Mouse (Mus musculus): ENCODE results near the gene Lrrc7.

Gene Lrrc7

DNA sequence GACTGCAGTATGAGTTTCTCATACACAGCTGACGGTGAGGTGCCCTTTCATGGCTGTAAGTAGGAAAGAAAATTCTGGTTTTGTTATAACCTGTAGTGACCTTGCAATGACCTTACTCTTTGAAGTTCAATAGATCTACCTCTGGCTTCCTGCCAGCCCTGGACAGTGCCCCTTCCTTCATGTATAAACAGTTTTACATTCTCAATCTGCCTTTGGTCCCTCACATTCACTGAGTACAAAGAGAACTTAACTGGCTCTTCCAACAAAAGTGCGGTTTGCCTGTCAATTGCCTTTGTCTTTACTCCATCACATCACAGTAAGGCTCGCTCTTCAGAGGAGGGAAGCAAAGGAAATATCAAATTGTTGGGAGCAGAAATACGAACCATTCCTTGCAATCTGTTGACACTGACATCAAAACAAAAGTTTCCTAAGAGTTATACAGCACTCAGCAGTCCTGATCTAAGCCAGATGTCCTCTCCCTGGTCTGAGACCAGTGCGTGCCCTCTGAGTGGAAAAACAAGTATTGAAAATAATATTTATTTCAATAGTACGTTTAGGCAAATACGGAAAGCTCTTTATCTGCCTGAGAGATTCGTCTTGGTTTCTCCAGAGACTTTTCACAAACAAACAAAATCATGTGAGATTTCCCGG is 493.3 kb downstream of the Lrrc7 start:
- peak; percentile 3 for DNase-seq (ENCODE audit: low read depth)

DNA sequence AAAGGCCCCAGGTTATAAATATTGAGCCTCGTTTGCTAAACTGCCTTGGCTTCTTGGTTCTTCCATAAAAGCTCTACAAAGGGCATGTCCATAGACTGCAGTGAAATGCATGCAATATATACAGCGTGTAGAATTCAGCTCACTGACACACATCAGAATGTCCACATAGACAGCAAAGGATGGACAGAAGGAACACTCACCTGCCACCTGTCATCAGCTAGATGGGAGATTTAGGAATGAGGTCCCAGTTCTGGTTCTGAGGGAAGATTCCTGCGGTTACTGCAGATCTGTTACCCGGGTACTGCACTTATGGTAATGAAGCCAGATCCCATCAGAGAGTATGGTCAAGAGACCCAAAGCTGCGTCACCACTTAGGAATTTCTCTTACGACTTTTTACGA is 494.1 kb downstream of the Lrrc7 start:
- DNase-seq (ENCODE audit: low read depth), result no peak

DNA sequence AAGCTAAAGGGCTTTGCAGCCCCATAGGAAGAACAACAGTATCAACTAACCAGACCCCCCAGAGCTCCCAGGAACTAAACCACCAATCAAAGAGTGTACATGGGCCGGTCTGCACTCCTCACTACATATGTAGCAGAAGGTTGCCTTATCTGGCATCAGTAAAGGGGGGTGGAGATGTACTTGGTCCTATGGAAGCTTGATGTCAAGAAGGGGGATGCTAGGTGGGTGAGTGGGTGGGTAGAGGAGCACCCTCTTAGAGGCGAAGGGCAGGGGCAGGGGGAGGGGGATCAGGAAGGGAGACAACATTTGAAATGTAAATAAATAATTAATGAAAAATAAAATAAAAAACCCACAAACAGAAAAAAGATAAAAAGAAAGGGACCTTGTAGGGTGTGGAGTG is 496.8 kb downstream of the Lrrc7 start:
- no peak for DNase-seq (ENCODE audit: low read depth)

DNA sequence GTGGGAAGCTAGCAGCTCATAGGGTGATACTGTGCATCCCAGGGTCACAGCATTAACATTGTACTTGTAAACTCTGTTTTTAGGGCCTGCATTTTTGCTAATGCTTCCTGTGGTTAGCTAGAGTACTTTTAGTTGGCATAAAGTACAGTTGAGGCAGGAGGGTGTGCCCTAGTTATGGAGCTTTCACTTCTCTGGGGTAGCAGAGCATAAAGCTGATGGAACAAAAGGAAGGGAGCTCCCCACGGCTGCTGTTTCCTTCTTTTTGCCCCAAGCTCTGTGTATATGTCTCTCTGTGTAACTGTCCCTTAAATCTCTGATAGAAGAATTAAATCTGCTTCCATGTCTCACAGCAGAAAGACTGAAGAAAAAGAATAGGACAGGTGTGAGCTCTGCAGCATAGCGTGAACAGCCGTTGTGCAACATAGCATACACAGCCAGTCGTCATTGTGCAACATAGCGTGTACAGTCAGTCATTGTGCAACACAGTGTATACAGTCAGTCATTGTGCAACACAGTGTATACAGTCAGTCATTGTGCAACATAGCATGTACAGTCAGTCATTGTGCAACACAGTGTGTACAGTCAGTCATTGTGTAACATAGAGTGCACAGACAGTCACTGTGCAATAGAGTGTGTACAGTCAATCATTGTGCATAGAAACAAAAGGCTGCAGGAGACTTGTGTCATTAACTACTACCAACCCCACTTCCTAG is 500.1 kb downstream of the Lrrc7 start:
- peak; percentile 55 for DNase-seq (ENCODE audit: low read depth)

DNA sequence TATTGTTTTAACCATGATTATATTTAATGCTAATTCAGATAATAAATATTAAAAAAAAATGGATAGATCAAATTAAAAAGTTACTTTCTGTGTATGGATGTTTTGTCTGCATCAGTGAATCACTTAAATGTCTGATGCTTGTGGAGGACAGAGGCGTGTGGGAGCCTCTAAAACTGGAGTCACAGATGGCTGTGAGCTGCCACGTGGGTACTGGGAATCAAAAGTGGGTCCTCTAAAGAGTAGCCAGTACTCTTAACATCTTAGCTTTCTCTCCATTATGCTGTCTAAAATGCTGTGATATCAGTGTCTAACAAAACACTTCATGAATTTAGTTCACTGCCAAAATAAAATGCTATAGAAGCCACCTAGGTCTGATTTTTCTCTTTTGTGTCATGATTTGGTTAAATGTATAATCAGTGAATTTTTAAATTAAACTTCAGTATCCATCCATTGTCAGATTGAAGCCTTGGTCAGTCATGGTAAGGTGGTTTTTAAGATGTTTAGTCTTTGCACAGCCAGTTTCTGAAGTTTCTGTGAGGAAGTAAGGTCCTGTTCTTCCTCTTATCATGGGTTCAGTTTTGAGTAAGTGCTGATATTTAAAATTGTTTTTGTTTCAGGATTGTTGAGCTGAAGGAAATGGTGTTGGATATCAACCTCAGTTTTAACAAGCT is 501.3 kb downstream of the Lrrc7 start:
- DNase-seq (ENCODE audit: low read depth), result no peak

DNA sequence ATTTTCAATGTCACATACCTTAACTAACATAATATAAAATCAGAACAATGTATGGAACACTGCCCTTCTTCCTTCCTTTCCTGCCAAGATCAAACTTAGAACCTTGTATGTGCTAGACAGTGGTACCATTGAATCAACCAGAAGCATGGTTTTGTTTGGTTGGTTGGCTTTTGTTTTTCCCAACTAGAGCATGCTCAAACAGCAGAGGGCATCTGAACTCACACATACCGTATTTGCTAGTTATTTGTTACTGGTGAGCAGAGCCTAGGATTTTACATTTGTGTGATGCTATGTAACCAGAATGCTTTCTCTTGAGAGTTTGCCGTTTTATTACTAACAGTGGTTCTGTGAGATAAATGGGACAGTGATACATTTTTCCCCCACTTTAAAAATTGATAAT is 512.5 kb downstream of the Lrrc7 start:
- no peak for DNase-seq (ENCODE audit: low read depth)

DNA sequence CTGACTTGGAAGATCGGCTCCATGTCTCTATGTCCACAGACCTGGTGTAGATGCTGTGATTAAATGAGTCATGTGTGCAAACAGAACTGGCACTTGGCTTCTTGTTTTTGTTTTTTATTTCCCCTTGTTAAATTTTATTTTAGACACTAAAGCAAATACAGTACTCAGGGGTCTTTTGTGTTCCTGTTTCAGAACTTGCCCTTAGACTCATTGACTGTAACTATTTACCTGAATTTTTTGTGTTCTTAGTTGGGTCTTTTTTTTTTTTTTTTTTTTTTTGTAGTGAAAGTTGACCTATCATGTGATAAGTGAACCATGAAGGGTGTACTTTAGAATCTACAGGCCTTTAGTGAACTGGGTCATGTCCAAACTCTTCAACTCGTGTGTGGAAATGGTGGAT is 521.3 kb downstream of the Lrrc7 start:
- no peak for DNase-seq (ENCODE audit: low read depth)

DNA sequence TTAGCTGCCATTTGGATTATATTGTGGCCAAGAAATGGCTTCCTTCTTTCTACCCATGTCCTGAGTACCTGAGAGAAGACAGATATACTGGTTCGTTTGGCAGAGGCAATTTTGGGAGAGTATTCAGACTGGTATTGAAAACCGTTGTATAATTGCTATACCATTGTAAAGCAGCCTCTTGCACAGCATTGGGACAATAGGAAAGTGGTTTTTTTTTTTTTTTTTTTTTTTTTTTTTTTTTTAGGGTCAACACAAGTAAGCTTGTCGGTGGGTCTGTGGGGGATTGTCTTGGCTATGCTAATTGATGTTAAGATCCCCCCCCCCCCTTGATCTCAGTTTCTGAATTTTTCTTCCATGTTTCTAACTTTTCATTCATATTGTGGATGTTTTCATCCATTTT is 523.9 kb downstream of the Lrrc7 start:
- DNase-seq (ENCODE audit: low read depth), result no peak

DNA sequence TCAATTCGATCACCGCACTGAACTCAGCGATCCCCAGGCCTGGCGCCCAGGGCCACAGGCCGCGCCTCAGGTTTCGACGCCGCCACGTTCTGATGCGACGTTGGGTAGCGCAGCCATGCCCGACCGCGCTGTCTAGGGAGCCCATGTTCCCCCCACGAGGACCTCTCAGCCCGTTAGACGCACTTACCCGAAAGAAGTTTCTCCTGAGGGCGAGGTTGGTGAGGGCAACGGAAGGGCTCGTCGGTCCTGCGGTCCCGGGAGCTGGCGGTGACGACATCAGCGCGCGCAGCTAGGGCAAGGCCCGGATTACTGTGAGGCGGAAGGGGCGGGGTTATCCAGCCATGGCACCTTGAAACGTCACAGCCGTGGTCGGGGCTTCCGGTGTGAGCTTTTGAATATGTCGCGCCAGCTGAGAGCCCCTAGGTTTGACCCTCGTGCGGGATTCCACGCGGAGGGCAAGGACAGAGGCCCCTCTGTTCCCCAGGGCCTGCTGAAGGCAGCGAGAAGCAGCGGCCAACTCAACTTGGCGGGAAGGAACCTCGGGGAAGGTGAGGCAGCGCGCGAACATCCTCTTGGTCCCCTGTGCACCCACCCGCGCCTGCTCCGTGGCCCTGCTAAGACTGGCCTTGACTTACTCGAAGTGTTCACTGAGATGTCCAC is 525.6 kb downstream of the Lrrc7 start, which contains the start of the genes Srsf11 and Lrrc40:
TSS of gene Srsf11 (minus strand) at position 311 of the 660 bp plus-strand sequence.
TSS of gene Lrrc40 (plus strand) at position 334 of the 660 bp plus-strand sequence.
- DNase-seq (ENCODE audit: low read depth), result peak; percentile 97

DNA sequence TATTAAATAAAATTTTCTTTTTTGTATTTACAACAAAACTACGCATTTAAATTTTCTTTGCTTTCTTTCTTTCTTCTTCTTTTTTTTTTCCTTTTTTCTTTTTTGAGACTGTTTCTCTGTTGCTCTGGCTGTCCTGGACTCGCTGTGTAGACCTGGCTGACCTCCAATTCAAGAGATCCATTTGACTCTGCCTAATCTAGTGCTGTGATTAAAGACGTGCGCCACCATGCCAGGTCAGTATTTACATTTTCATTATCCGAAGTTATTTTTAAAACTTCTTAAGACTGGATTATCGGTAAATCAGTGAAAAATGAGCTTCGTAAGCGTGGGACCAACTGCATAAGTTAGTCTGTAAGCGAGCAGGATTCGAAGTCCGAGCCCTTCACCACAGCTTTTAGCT is 526.2 kb downstream of the Lrrc7 start:
- peak; percentile 61 for DNase-seq (ENCODE audit: low read depth)

Data from NIH3T3 (cell line).